Mouse (Mus musculus): ENCODE data around the gene Dock8. TPM values are rescaled to one million over a fixed set of nuclear protein-coding genes. Genes with fewer than 3 reads are reported as not detected.

The Dock8 gene
- total and polyA plus RNA-seq, 3 experiments = 9.8 to 37.5 (median 22.4) TPM

GRCm38 (mm10) chr19:25184076-25184475 is 184.7 kb downstream of the Dock8 start:
- no peak overlapping the region for H3K9ac ChIP-seq (ENCODE audit: insufficient read depth, low read depth)
- no peak for DNase-seq (ENCODE audit: extremely low read depth)
- in situ Hi-C loops (cut with MboI; ENCODE audit: low pct_ligation_motif_present, low pct_unique_long_range_greater_than_20kb, low sequenced_read_pairs) (no loop called here), dilution Hi-C loops (cut with MboI; ENCODE audit: extremely low pct_ligation_motif_present, extremely low pct_unique_long_range_greater_than_20kb, low sequenced_read_pairs) (no loop called here)
- H3K79me2 ChIP-seq (replicated peaks; ENCODE audit: control insufficient read depth, extremely low read depth, insufficient read depth, poor library complexity, severe bottlenecking) = no peaks in the 10 kb centered on the region
- H3K4me1 ChIP-seq (ENCODE audit: control insufficient read depth in 1 of 2, insufficient read depth in 2 of 2) = no peaks in the 10 kb centered on the region
- no peak overlapping the region for H3K4me2 ChIP-seq (ENCODE audit: insufficient read depth, low read depth, poor library complexity, severe bottlenecking)
- no peaks in the 10 kb centered on the region for H3K27me3 ChIP-seq (replicated peaks)
- H3K4me3 ChIP-seq (replicated peaks in 1 of 3; ENCODE audit: low read depth in 2 of 3, low read length in 2 of 3, poor library complexity in 1 of 3) = no peak overlapping the region
- no peak overlapping the region for H3K27ac ChIP-seq (ENCODE audit: insufficient read depth, low read depth)
- H3K36me3 ChIP-seq (replicated peaks in 1 of 2; ENCODE audit: control insufficient read depth in 1 of 2, insufficient read depth in 1 of 2, low read length in 1 of 2) = peaks cover 87 to 97% of the 10 kb centered on the region in 2 experiments
- no peaks in the 10 kb centered on the region for H3K9me3 ChIP-seq (replicated peaks; ENCODE audit: low read length)
- TF ChIP-seq POLR2AphosphoS2 (IDR thresholded peaks at IDR 0.05; ENCODE audit: low read depth, low read length) (no peak), ZKSCAN1 (IDR thresholded peaks at IDR 0.05; ENCODE audit: borderline replicate concordance, low read depth, low read length) (no peak), KAT2A (IDR thresholded peaks at IDR 0.05; ENCODE audit: insufficient replicate concordance, low read length) (no peak), TCF12 (IDR thresholded peaks at IDR 0.05; ENCODE audit: low read depth, low read length) (no peak), BHLHE40 (IDR thresholded peaks at IDR 0.05; ENCODE audit: low read depth, low read length) (no peak), MAX (IDR thresholded peaks at IDR 0.05; ENCODE audit: low read length) (no peak), MAZ (IDR thresholded peaks at IDR 0.05; ENCODE audit: low read depth, low read length) (no peak), SMC3 (IDR thresholded peaks at IDR 0.05; ENCODE audit: low read depth, low read length) (no peak), USF2 (conservative IDR thresholded peaks at IDR 0.05; ENCODE audit: low read depth, low read length) (no peak), SIN3A (IDR thresholded peaks at IDR 0.05; ENCODE audit: low read length) (no peak), MYC (IDR thresholded peaks at IDR 0.05; ENCODE audit: low read depth, low read length) (no peak), ELF1 (IDR thresholded peaks at IDR 0.05; ENCODE audit: low read depth, low read length) (no peak), EP300 (IDR thresholded peaks at IDR 0.05; ENCODE audit: low read length) (no peak), POLR2A (IDR thresholded peaks at IDR 0.05; ENCODE audit: low read depth, low read length) (no peak), ZC3H11A (IDR thresholded peaks at IDR 0.05; ENCODE audit: low read depth, low read length) (no peak), TBP (conservative IDR thresholded peaks at IDR 0.05; ENCODE audit: low read depth, low read length) (no peak), MEF2A (IDR thresholded peaks at IDR 0.05; ENCODE audit: borderline replicate concordance, low read depth, low read length) (no peak), MXI1 (IDR thresholded peaks at IDR 0.05; ENCODE audit: low read depth, low read length) (no peak), NRF1 (IDR thresholded peaks at IDR 0.05; ENCODE audit: low read depth, low read length) (no peak), ZNF384 (IDR thresholded peaks at IDR 0.05; ENCODE audit: low read depth, low read length) (no peak)

GRCm38 (mm10) chr19:25186316-25186715 is 187.0 kb downstream of the Dock8 start:
- H3K27me3 ChIP-seq (replicated peaks) = no peaks in the 10 kb centered on the region
- no peak for DNase-seq (ENCODE audit: extremely low read depth)
- H3K27ac ChIP-seq (ENCODE audit: insufficient read depth, low read depth) = no peak overlapping the region
- H3K4me1 ChIP-seq (ENCODE audit: control insufficient read depth in 1 of 2, insufficient read depth in 2 of 2) = no peaks in the 10 kb centered on the region
- H3K9me3 ChIP-seq (replicated peaks; ENCODE audit: low read length) = no peaks in the 10 kb centered on the region
- no peak overlapping the region for H3K4me2 ChIP-seq (ENCODE audit: insufficient read depth, low read depth, poor library complexity, severe bottlenecking)
- H3K36me3 ChIP-seq (replicated peaks in 1 of 2; ENCODE audit: control insufficient read depth in 1 of 2, insufficient read depth in 1 of 2, low read length in 1 of 2) = peaks cover 90 to 99% of the 10 kb centered on the region in 2 experiments
- in situ Hi-C loops (cut with MboI; ENCODE audit: low pct_ligation_motif_present, low pct_unique_long_range_greater_than_20kb, low sequenced_read_pairs) = no loop called here
- no peak overlapping the region for H3K4me3 ChIP-seq (replicated peaks in 1 of 3; ENCODE audit: low read depth in 2 of 3, low read length in 2 of 3, poor library complexity in 1 of 3)
- H3K79me2 ChIP-seq (replicated peaks; ENCODE audit: control insufficient read depth, extremely low read depth, insufficient read depth, poor library complexity, severe bottlenecking) = no peaks in the 10 kb centered on the region
- dilution Hi-C loops (cut with MboI; ENCODE audit: extremely low pct_ligation_motif_present, extremely low pct_unique_long_range_greater_than_20kb, low sequenced_read_pairs) = no loop called here
- no peak for TF ChIP-seq KAT2A (IDR thresholded peaks at IDR 0.05; ENCODE audit: insufficient replicate concordance, low read length)
- H3K9ac ChIP-seq (ENCODE audit: insufficient read depth, low read depth) = no peak overlapping the region
